Mouse (Mus musculus) MEL (cell line): Measurements from ENCODE around the gene Mfap4.

Experiments used
- CTCF ChIP-seq, 3 experiments: IDR thresholded peaks in 2 of 3; conservative IDR thresholded peaks in 1 of 3; 2 replicates each; pipeline ENCODE4 v1.5.1; 2011 to 2012; ENCODE audit warnings: low read length in 3 of 3, low read depth in 2 of 3, mild to moderate bottlenecking in 2 of 3, improper control_type of control experiment in 1 of 3, inconsistent platforms in 1 of 3, mixed read lengths in 1 of 3, moderate library complexity in 1 of 3; ENCODE audit not compliant: control insufficient read depth in 1 of 3, insufficient read depth in 1 of 3, poor library complexity in 1 of 3, severe bottlenecking in 1 of 3
- MAX ChIP-seq: IDR thresholded peaks from 2 replicates; pipeline ENCODE4 v1.6.1; 2011; ENCODE audit warnings: low read length, improper control_type of control experiment
- POLR2A ChIP-seq, 2 experiments: IDR thresholded peaks; 2 replicates each; pipeline ENCODE4 v1.6.1; 2011 to 2012; ENCODE audit warnings: low read length in 2 of 2, mild to moderate bottlenecking in 2 of 2, control low read depth in 1 of 2, improper control_type of control experiment in 1 of 2, low read depth in 1 of 2, moderate library complexity in 1 of 2; ENCODE audit not compliant: control insufficient read depth in 1 of 2, insufficient read depth in 1 of 2, poor library complexity in 1 of 2
- TCF12 ChIP-seq: IDR thresholded peaks from 2 replicates; pipeline ENCODE4 v1.6.1; 2014; ENCODE audit warnings: low read depth, mild to moderate bottlenecking, inconsistent platforms, low read length, improper control_type of control experiment, moderate library complexity
- USF1 ChIP-seq: IDR thresholded peaks from 2 replicates; pipeline ENCODE4 v1.6.1; 2014; ENCODE audit warnings: low read depth, mild to moderate bottlenecking, inconsistent platforms, low read length, improper control_type of control experiment, moderate library complexity
- USF2 ChIP-seq, 2 experiments: IDR thresholded peaks; 2 replicates each; pipeline ENCODE4 v1.6.1; 2011 to 2012; ENCODE audit warnings: improper control_type of control experiment in 2 of 2, low read length in 2 of 2, borderline replicate concordance in 1 of 2, inconsistent platforms in 1 of 2, low read depth in 1 of 2, mild to moderate bottlenecking in 1 of 2; ENCODE audit not compliant: insufficient read depth in 1 of 2

- TF ChIP-seq CTCF (IDR thresholded peaks at IDR 0.05 in 2 of 3, conservative IDR thresholded peaks at IDR 0.05 in 1 of 3; ENCODE audit: control insufficient read depth in 1 of 3, insufficient read depth in 1 of 3, low read depth in 2 of 3, low read length in 3 of 3, poor library complexity in 1 of 3, severe bottlenecking in 1 of 3) (no peak), USF1 (no peak), POLR2A (IDR thresholded peaks at IDR 0.05; ENCODE audit: control insufficient read depth in 1 of 2, insufficient read depth in 1 of 2, low read depth in 1 of 2, low read length in 2 of 2, poor library complexity in 1 of 2) (no peak), TCF12 (no peak), USF2 (IDR thresholded peaks at IDR 0.05; ENCODE audit: borderline replicate concordance in 1 of 2, insufficient read depth in 1 of 2, low read depth in 1 of 2, low read length in 2 of 2) (no peak), MAX (no peak)
Observed at GRCm38 (mm10) chr11:61487936-61488335, 2.7 kb downstream of the Mfap4 start.
